Mouse (Mus musculus): ENCODE data around the gene Calcb. TPM values are rescaled to one million over a fixed set of nuclear protein-coding genes. Genes with fewer than 3 reads are reported as not detected.

Calcb gene
- polyA plus RNA-seq, 1 experiment, result not detected

- no peak for TF ChIP-seq POLR2A (IDR thresholded peaks at IDR 0.05; ENCODE audit: insufficient read depth, low read depth, low read length)
- TF ChIP-seq CTCF (IDR thresholded peaks at IDR 0.05; ENCODE audit: insufficient read depth, low read depth, low read length), result no peak
- H3K4me3 ChIP-seq (ENCODE audit: insufficient read depth, low read depth, low read length), result no peak overlapping the region
- no peak overlapping the region for H3K27ac ChIP-seq (ENCODE audit: insufficient read depth, low read depth, low read length)
- 88% methylated on average over 3 of the region's 3 CpGs for WGBS
- no peaks in the 10 kb centered on the region for H3K4me1 ChIP-seq (ENCODE audit: control insufficient read depth, insufficient read depth, low read length)
Measured at GRCm38 (mm10) chr7:114766523-114766922, 48.1 kb downstream of the Calcb start.

GRCm38 (mm10) chr7:114768516-114768915 lies 50.1 kb downstream of the Calcb start:
- Histone ChIP-seq H3K4me3 (ENCODE audit: insufficient read depth, low read depth, low read length) (no peak overlapping the region), H3K4me1 (ENCODE audit: control insufficient read depth, insufficient read depth, low read length) (no peaks in the 10 kb centered on the region), H3K27ac (ENCODE audit: insufficient read depth, low read depth, low read length) (no peak overlapping the region)
- 90% methylated on average over 5 of the region's 5 CpGs for WGBS
- TF ChIP-seq POLR2A (IDR thresholded peaks at IDR 0.05; ENCODE audit: insufficient read depth, low read depth, low read length) (no peak), CTCF (IDR thresholded peaks at IDR 0.05; ENCODE audit: insufficient read depth, low read depth, low read length) (no peak)

GRCm38 (mm10) chr7:114769041-114769440 lies 50.6 kb downstream of the Calcb start:
- no peak for TF ChIP-seq POLR2A (IDR thresholded peaks at IDR 0.05; ENCODE audit: insufficient read depth, low read depth, low read length)
- TF ChIP-seq CTCF (IDR thresholded peaks at IDR 0.05; ENCODE audit: insufficient read depth, low read depth, low read length), result no peak
- Histone ChIP-seq H3K4me3 (ENCODE audit: insufficient read depth, low read depth, low read length) (no peak overlapping the region), H3K27ac (ENCODE audit: insufficient read depth, low read depth, low read length) (no peak overlapping the region), H3K4me1 (ENCODE audit: control insufficient read depth, insufficient read depth, low read length) (no peaks in the 10 kb centered on the region)
- WGBS, result 92% methylated on average over 4 of the region's 4 CpGs

GRCm38 (mm10) chr7:114770586-114770985 lies 52.1 kb downstream of the Calcb start:
- TF ChIP-seq POLR2A (IDR thresholded peaks at IDR 0.05; ENCODE audit: insufficient read depth, low read depth, low read length) (no peak), CTCF (IDR thresholded peaks at IDR 0.05; ENCODE audit: insufficient read depth, low read depth, low read length) (no peak)
- WGBS, result 97% methylated on average over 3 of the region's 3 CpGs
- Histone ChIP-seq H3K4me3 (ENCODE audit: insufficient read depth, low read depth, low read length) (no peak overlapping the region), H3K27ac (ENCODE audit: insufficient read depth, low read depth, low read length) (no peak overlapping the region), H3K4me1 (ENCODE audit: control insufficient read depth, insufficient read depth, low read length) (peaks cover 2% of the 10 kb centered on the region; the same call in 1 of the 2 replicates)

- peaks cover 2% of the 10 kb centered on the region; the same call in 1 of the 2 replicates for H3K4me1 ChIP-seq (ENCODE audit: control insufficient read depth, insufficient read depth, low read length)
- TF ChIP-seq POLR2A (IDR thresholded peaks at IDR 0.05; ENCODE audit: insufficient read depth, low read depth, low read length) (no peak), CTCF (IDR thresholded peaks at IDR 0.05; ENCODE audit: insufficient read depth, low read depth, low read length) (no peak)
- 88% methylated on average over 7 of the region's 7 CpGs for WGBS
- H3K4me3 ChIP-seq (ENCODE audit: insufficient read depth, low read depth, low read length), result no peak overlapping the region
- no peak overlapping the region for H3K27ac ChIP-seq (ENCODE audit: insufficient read depth, low read depth, low read length)
Measured at GRCm38 (mm10) chr7:114771801-114772200, 53.4 kb downstream of the Calcb start.

Other genes with a start within 250 kb of the Calcb start
- not detected in 2 replicates for gene Cyp2r1, start 155.7 kb upstream of the Calcb start, polyA plus RNA-seq (2012; ENCODE audit: insufficient read depth, insufficient read length, low replicate concordance, missing spikeins)
- gene Calca, start 82.3 kb upstream of the Calcb start, polyA plus RNA-seq (2012; ENCODE audit: insufficient read depth, insufficient read length, low replicate concordance, missing spikeins), result not detected in 2 replicates
- gene Insc, start 25.1 kb downstream of the Calcb start, polyA plus RNA-seq (2012; ENCODE audit: insufficient read depth, insufficient read length, low replicate concordance, missing spikeins), result not detected in 2 replicates